Mouse (Mus musculus) embryonic fibroblast, embryonic 13.5 days (primary cell): ENCODE measurements at regions not wholly inside any gene's neighbourhood (a gene's known extent, or its start where the extent isn't known, plus 50 kb on each side); places are given as distances from the start of the nearest gene placed in this dataset.

Source experiments
- CTCF ChIP-seq: IDR thresholded peaks from 2 replicates; pipeline ENCODE4 v1.5.1; 2011; ENCODE audit warnings: mild to moderate bottlenecking, control low read depth, low read length, moderate library complexity, borderline replicate concordance; ENCODE audit not compliant: insufficient read depth
- POLR2A ChIP-seq: IDR thresholded peaks from 2 replicates; pipeline ENCODE4 v1.6.1; 2011; ENCODE audit warnings: low read depth, mild to moderate bottlenecking, control low read depth, low read length, moderate library complexity

DNA sequence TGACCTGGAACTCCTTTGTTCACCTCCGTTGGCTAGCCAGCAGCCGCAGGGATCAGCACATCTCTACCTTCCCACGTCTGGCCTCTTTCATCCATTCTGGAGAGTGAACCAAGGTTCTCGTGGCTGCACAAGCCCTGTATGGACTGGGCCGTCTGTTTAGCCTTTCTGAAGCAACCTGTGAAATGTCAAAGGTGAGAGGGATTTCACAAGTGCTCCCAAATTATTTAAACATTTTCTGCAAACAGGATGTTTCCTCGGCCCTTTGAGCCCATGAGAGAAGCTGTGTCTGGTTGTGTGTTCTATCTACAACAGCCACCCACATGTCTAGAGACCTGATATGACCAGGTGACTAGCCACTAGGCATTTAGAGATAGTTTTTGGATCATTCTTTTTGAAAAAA, 65.8 kb upstream of the Lrig1 start:
- TF ChIP-seq POLR2A = no peak
- no peak for TF ChIP-seq CTCF
